Mouse (Mus musculus) liver, embryonic 11.5 days (tissue): Measurements from ENCODE around the gene Muc13. TPM values are rescaled to one million over a fixed set of nuclear protein-coding genes. Genes with fewer than 3 reads are reported as not detected.

Experiments
- ATAC-seq: fragments of 200-750 bp; cut with Nextera tagmentation; replicated peaks from 2 replicates; pipeline ENCODE4 v1.8.0; 2017; ENCODE audit warnings: moderate number of reproducible peaks, mild to moderate bottlenecking, moderate TSS enrichment, moderate library complexity; ENCODE audit not compliant: low FRiP score
- DNase-seq: peaks from one replicate; pipeline ENCODE4 v3.0.0-alpha.2; 2017; ENCODE audit warnings: low spot score
- H3K27ac ChIP-seq: fragments of 300-500 bp; sonication (generic); 2 replicates; pipeline ENCODE4 v1.5.1; 2014; ENCODE audit warnings: mild to moderate bottlenecking, low read depth, low read length, control low read depth
- H3K27me3 ChIP-seq: fragments of 300-500 bp; sonication (generic); replicated peaks from 2 replicates; pipeline ENCODE4 v1.6.1; 2014; ENCODE audit warnings: low read length, mixed read lengths; ENCODE audit not compliant: control insufficient read depth, insufficient read depth
- H3K36me3 ChIP-seq: fragments of 300-500 bp; sonication (generic); 2 replicates; pipeline ENCODE4 v1.6.1; 2014; ENCODE audit warnings: mild to moderate bottlenecking, low read length, moderate library complexity, mixed read lengths; ENCODE audit not compliant: control insufficient read depth, insufficient read depth
- H3K4me1 ChIP-seq: fragments of 300-500 bp; sonication (generic); replicated peaks from 2 replicates; pipeline ENCODE4 v1.6.1; 2014; ENCODE audit warnings: low read length, mixed read lengths; ENCODE audit not compliant: control insufficient read depth, insufficient read depth
- H3K4me2 ChIP-seq: fragments of 300-500 bp; sonication (generic); 2 replicates; pipeline ENCODE4 v1.6.1; 2014; ENCODE audit warnings: mild to moderate bottlenecking, control low read depth, moderate library complexity
- H3K4me3 ChIP-seq: fragments of 300-500 bp; sonication (generic); 2 replicates; pipeline ENCODE4 v1.5.1; 2014; ENCODE audit warnings: low read depth, low read length, control low read depth
- H3K9ac ChIP-seq: fragments of 300-500 bp; sonication (generic); 2 replicates; pipeline ENCODE4 v1.6.1; 2014; ENCODE audit warnings: low read depth, low read length, control low read depth
- H3K9me3 ChIP-seq: fragments of 300-500 bp; sonication (generic); 2 replicates; pipeline ENCODE4 v1.6.1; 2016; ENCODE audit warnings: low read length, inconsistent platforms, mixed read lengths; ENCODE audit not compliant: control insufficient read depth
- WGBS: fragments of 180-500 bp; shearing (Covaris S2); extraction: QIAGEN DNeasy Blood & Tissue Kit; methylation state at CpG from one replicate; pipeline ENCODE4 v1.1.7; 2014; 5-methylcytosine and 5-hydroxymethylcytosine counted together
- polyA plus RNA-seq: library from polyadenylated mRNA; unstranded; fragments of >200 nt; fragmentation: Nextera tagmentation; extraction: Ambion mirVana; gene quantifications from 2 replicates; pipeline ENCODE4 v1.2.1, GENCODE M21; 2014

The Muc13 gene
- polyA plus RNA-seq, 1 experiment from 2014 or later = 10.1 TPM

DNA sequence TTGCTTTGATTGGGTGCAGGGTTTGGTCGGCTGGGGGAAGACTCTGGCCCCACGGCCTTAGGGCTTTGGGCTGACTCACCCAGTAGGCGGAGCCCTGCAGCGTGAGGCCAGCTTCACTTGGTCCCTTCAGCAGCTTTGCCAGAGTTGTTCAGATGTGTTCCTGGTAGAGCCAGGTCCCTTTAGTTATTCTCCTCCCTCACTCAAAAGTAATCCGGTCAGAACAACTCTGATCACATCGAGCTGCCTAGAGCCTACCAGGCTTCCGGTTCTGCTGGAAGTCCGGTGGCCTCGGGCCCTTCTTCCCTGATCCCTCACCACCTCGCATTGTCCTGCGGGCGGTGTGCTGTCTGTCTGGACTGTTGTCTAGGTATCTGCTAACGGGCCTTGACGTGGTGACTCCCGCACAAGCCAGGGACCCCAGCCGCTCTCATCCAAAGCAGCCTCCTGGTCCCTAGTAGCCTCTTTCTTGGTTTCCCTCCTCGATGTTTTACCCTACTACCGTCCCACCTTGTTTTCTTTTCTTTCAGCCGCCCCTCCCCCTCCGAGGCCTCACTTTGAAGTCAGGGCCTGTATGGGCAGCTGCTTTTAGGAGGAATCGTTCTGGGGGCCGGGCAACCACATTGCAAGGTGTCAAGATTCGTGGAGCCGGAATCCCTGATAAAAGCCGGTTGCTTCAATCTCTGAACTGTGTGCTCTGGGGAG lies 40.1 kb downstream of the Muc13 start:
- peaks cover 43% of the 10 kb centered on the region for H3K27me3 ChIP-seq
- DNase-seq = peak; percentile 51
- peaks cover 21% of the 10 kb centered on the region for H3K4me1 ChIP-seq
- peak overlapping the region; percentile 40; the same call in 1 of the 2 replicates for H3K9ac ChIP-seq
- no peaks in the 10 kb centered on the region for H3K9me3 ChIP-seq
- no peaks in the 10 kb centered on the region for H3K36me3 ChIP-seq
- peak overlapping the region; percentile 49 for H3K27ac ChIP-seq
- 2% methylated on average over 25 of the region's 25 CpGs for WGBS
- H3K4me2 ChIP-seq = peak overlapping the region; percentile 79
- peak overlapping the region; percentile 38 for H3K4me3 ChIP-seq
- peak; percentile 50 for ATAC-seq

DNA sequence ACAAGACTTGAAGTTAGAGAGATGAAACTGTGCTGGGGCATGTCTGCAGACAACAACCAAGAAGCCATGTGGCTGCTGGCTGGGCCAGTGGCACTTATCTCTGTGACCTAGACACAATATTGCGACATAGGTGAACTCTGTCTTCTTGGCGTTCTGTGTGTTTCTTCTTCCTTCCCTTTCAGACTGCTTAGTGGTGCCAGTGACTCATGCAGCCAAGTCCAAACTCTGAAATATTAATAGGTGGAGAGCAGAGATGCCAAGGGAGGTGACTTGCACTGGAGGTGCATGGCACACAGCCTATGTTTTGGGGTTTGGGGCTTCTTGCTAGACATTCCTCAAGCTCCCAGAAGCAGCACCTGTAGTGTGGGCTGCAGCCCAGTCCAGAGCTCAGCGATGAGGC lies 42.8 kb downstream of the Muc13 start:
- DNase-seq = no peak
- H3K36me3 ChIP-seq = no peaks in the 10 kb centered on the region
- no peak overlapping the region for H3K27ac ChIP-seq
- peaks cover 17% of the 10 kb centered on the region for H3K27me3 ChIP-seq
- H3K4me3 ChIP-seq = no peak overlapping the region
- H3K9me3 ChIP-seq = no peaks in the 10 kb centered on the region
- 50% methylated on average over 3 of the region's 3 CpGs for WGBS
- ATAC-seq = no peak
- no peak overlapping the region for H3K4me2 ChIP-seq
- no peak overlapping the region for H3K9ac ChIP-seq
- peaks cover 18% of the 10 kb centered on the region for H3K4me1 ChIP-seq

DNA sequence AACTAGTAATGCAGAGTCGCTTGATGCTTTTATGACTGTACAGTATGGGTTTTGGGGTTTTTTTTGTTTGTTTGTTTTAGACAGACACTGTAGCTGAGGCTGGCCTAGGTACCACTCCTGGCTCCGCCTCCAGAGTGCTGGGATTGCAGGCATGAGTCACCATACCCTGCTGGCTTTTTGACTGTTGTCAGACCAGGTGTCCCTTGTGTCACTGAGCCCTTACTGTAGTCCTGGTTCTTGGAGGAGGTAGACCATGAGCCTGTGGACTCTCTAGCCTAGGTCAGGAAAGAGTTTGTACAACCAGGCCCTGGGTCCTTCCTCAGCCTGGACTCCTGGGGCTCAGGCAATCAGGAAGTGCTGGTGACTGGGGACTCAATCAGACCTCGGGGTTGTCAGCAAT lies 43.4 kb downstream of the Muc13 start:
- no peak overlapping the region for H3K27ac ChIP-seq
- no peak for ATAC-seq

DNA sequence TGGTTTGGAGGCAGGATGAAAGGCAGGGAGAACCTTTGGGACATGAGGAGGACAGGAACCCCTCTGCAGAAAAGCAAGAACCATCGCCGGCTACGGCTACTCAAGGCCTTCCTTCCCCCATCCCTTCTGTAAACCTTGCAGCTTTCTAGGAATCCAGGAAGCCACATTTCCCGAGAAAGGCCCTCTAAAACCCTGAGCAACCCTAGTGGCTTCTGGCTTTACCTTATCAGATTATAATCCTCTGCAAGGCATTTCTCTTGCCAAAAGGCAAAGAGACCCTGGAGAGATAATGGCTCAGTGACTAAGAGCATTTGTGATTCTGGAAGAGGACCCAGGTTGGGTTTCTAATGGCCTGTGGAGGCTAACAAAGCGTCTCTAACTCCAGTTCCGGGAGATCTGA lies 46.8 kb downstream of the Muc13 start:
- Histone ChIP-seq H3K4me3 (no peak overlapping the region), H3K9ac (no peak overlapping the region), H3K27ac (no peak overlapping the region), H3K4me2 (no peak overlapping the region), H3K36me3 (no peaks in the 10 kb centered on the region), H3K4me1 (peaks cover 3% of the 10 kb centered on the region), H3K9me3 (no peaks in the 10 kb centered on the region), H3K27me3 (no peaks in the 10 kb centered on the region)
- no peak for ATAC-seq
- DNase-seq = no peak
- WGBS = 48% methylated on average over 6 of the region's 6 CpGs

More for the DNA sequence above, 43.4 kb downstream of the Muc13 start:
- peaks cover 18% of the 10 kb centered on the region for H3K4me1 ChIP-seq
- H3K4me3 ChIP-seq = no peak overlapping the region
- H3K27me3 ChIP-seq = peaks cover 14% of the 10 kb centered on the region
- DNase-seq = no peak
- no peaks in the 10 kb centered on the region for H3K9me3 ChIP-seq
- H3K36me3 ChIP-seq = no peaks in the 10 kb centered on the region
- no peak overlapping the region for H3K9ac ChIP-seq
- WGBS = 64% methylated on average over 3 of the region's 3 CpGs
- H3K4me2 ChIP-seq = no peak overlapping the region

DNA sequence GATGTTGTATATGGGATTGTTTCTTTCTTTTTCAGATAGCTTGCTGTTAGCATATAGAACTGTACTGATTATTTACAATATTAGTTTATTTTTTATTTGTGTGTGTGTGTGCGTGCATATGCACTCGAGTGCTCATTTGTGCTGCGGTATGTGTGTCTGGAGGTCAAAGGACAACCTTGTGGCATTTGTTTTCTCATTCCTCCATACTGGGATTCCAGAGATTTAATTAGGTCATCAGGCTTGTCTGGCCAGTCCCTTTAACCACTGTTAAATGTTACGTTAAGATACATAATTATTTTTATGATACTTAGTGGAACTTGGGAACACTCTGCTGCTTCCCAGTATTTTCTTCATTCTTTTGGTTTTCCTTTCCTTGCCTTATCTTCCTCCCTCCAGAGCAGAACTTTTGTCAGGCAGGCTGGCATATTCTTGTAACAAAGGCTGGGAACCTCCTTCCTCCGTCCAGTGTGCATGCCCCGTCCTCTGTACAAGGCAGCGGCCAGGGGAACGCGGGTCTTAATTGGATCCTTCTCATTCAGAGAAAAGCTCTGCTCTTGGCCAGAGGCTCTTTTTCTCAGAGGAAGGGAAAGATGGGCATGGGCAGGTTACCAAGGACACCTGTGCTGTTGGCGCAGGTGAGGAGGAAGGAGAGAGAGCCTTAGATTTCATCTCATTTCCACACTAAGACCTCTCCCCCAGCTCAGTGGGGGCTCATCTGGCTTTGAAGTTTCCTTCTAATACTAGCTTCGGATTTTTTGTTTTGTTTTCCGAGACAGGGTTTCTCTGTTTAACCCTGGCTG lies 48.4 kb downstream of the Muc13 start:
- no peak for DNase-seq
- Histone ChIP-seq H3K9me3 (no peaks in the 10 kb centered on the region), H3K27me3 (no peaks in the 10 kb centered on the region), H3K9ac (no peak overlapping the region), H3K4me2 (no peak overlapping the region), H3K4me1 (no peaks in the 10 kb centered on the region; the same call in none of the 2 replicates), H3K27ac (no peak overlapping the region), H3K36me3 (no peaks in the 10 kb centered on the region; the same call in 1 of the 2 replicates), H3K4me3 (no peak overlapping the region)
- no peak for ATAC-seq
- WGBS = 79% methylated on average over 12 of the region's 12 CpGs

DNA sequence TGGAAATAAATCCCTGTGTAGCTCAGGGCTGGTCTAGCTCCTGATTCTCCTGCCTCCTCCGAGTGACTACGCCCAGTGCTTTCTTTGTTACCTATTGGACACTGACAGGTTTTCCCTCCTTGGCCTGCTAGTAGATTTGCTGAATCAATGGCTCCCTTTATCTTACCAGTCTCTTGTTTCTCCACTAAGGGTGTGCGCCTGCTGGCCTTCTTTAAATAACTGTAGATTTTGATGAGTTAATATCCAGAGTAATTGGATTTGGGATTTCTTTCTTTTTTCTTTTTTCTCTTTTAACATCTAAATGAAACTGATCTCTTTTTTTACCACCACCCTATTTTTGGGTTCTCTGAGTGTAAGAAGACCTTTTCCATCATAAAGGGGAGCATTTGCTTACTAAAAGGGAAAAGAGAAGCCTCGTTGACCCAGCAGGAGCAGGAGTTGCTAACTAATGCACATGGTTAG lies 50.3 kb downstream of the Muc13 start:
- Histone ChIP-seq H3K9ac (no peak overlapping the region), H3K4me3 (no peak overlapping the region), H3K4me1 (no peaks in the 10 kb centered on the region; the same call in 1 of the 2 replicates), H3K27ac (no peak overlapping the region), H3K36me3 (no peaks in the 10 kb centered on the region; the same call in 1 of the 2 replicates), H3K4me2 (no peak overlapping the region), H3K27me3 (no peaks in the 10 kb centered on the region), H3K9me3 (no peaks in the 10 kb centered on the region)
- DNase-seq (no peak), ATAC-seq (no peak)
- WGBS = 74% methylated on average over 4 of the region's 4 CpGs

DNA sequence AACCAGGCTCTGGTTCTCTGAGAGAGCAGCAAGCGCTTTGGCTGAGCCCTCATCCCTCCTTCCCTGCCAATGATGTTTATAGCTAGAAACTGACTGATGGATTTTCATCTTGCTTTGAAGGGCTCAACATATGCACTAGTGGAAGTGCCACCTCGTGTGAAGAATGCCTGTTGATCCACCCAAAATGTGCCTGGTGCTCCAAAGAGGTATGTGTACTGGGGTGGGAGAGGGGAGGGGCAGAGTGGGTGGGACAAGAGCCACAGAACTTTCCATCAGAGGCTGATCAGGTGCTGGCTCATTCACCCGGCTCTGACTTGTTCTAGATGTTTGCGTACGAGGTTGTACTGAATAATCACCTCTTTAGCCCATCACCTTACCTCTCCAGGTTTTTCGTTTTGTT lies 51.0 kb downstream of the Muc13 start:
- DNase-seq (no peak), ATAC-seq (no peak)
- Histone ChIP-seq H3K4me3 (no peak overlapping the region), H3K27ac (no peak overlapping the region), H3K36me3 (no peaks in the 10 kb centered on the region; the same call in 1 of the 2 replicates), H3K9ac (no peak overlapping the region), H3K27me3 (no peaks in the 10 kb centered on the region), H3K4me1 (no peaks in the 10 kb centered on the region; the same call in 1 of the 2 replicates), H3K9me3 (no peaks in the 10 kb centered on the region), H3K4me2 (no peak overlapping the region)
- 77% methylated on average over 6 of the region's 6 CpGs for WGBS

DNA sequence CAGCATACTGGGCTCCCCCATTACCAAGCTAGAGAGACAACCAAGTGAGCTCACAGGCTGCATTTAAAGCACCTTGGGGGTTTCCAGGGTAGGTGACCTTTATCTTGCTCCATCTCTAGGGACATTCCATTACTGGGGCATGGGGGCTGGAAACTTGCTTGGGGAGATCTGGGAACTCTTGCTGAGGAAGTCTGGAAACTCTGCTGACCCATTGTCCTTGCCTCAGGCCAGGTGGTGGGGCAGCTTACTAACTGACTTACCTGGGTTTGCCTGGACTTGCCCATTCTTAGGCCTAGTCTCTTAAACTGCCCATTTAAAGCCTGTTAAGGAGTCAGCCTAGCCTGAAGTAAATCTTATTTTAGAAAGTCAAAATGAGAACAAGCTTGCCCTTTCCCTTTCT lies 59.4 kb downstream of the Muc13 start:
- H3K27ac ChIP-seq = no peak overlapping the region
- H3K9me3 ChIP-seq = no peaks in the 10 kb centered on the region
- no peaks in the 10 kb centered on the region for H3K4me1 ChIP-seq
- H3K36me3 ChIP-seq = no peaks in the 10 kb centered on the region
- H3K27me3 ChIP-seq = no peaks in the 10 kb centered on the region
- ATAC-seq = no peak
- DNase-seq = no peak
- H3K9ac ChIP-seq = no peak overlapping the region
- no peak overlapping the region for H3K4me2 ChIP-seq
- no peak overlapping the region for H3K4me3 ChIP-seq
